Mouse (Mus musculus): ENCODE data around the gene Rasal2. TPM values are rescaled to one million over a fixed set of nuclear protein-coding genes. Genes with fewer than 3 reads are reported as not detected.

Gene Rasal2
- polyA plus RNA-seq, 2 experiments, result 0.58 to 1.1 TPM

DNA sequence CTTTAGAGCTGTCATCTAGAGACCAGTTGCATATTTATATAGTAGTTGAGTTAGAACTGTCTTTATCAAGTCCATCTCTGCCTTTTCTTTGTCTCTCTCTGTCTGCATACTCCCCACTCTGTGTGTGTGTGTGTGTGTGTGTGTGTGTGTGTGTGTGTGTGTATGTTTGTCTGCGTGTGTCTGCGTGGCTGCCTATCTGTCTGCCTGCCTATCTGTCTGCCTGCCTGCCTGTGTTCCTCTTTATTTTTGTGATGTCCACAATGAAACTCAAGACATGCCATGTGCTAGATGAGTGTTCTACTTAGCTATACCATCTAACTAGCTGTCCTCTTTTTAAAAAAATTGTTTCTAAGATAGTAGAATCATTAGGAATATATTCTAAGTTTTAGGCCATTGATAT is 42.0 kb downstream of the Rasal2 start:
- 32% methylated on average over 2 of the region's 2 CpGs for WGBS (ENCODE audit: insufficient replicate concordance)
- H3K9ac ChIP-seq (replicated peaks), result no peak overlapping the region

DNA sequence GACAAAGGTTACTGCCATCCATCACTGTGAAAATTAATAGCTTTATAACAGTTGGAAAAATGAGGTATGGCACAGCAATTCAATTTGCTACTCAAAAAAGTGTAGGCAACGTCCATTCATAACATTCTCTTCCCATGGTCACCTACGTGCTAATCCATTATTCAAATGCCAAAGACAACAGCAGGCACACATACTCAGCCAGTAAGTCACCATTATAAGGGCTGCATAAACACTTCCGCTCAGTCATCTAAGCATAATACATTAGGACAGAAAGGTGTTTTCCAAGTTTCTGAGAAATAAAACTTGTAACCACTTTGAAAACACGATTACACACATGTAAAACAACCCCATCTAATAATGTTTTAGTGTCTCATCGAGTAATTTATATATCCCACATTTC is 44.1 kb downstream of the Rasal2 start:
- Histone ChIP-seq H3K27me3 (ENCODE audit: control insufficient read depth, insufficient read depth, low read length) (no peaks in the 10 kb centered on the region), H3K4me3 (ENCODE audit: insufficient read depth in 1 of 2, low read depth in 2 of 2, low read length in 2 of 2) (no peak overlapping the region), H3K9me3 (ENCODE audit: control insufficient read depth, low read length) (no peaks in the 10 kb centered on the region), H3K9ac (replicated peaks) (no peak overlapping the region), H3K4me1 (replicated peaks; ENCODE audit: control insufficient read depth in 2 of 2, insufficient read depth in 2 of 2, low read length in 1 of 2) (no peaks in the 10 kb centered on the region), H3K27ac (no peak overlapping the region), H3K36me3 (replicated peaks; ENCODE audit: control insufficient read depth, insufficient read depth, low read depth) (no peaks in the 10 kb centered on the region), H3K4me2 (ENCODE audit: low read depth) (no peak overlapping the region)
- WGBS (ENCODE audit: insufficient replicate concordance), result 66% methylated on average over 5 of the region's 5 CpGs
- DNase-seq (ENCODE audit: low read depth in 3 of 3, low spot score in 3 of 3), result no peak
- ATAC-seq (ENCODE audit: insufficient read depth), result no peak
- TF ChIP-seq CTCF (IDR thresholded peaks at IDR 0.05; ENCODE audit: low read depth), result no peak
- TF ChIP-seq EP300 (IDR thresholded peaks at IDR 0.05; ENCODE audit: low read depth), result no peak

More for the DNA sequence above, 42.0 kb downstream of the Rasal2 start:
- H3K4me3 ChIP-seq (ENCODE audit: insufficient read depth in 1 of 2, low read depth in 2 of 2, low read length in 2 of 2), result no peak overlapping the region
- no peaks in the 10 kb centered on the region for H3K27me3 ChIP-seq (ENCODE audit: control insufficient read depth, insufficient read depth, low read length)
- H3K36me3 ChIP-seq (replicated peaks; ENCODE audit: control insufficient read depth, insufficient read depth, low read depth), result no peaks in the 10 kb centered on the region
- ATAC-seq (ENCODE audit: insufficient read depth) (no peak), DNase-seq (ENCODE audit: low read depth in 3 of 3, low spot score in 3 of 3) (no peak)
- H3K4me2 ChIP-seq (ENCODE audit: low read depth), result no peak overlapping the region
- H3K27ac ChIP-seq, result no peak overlapping the region
- no peaks in the 10 kb centered on the region for H3K4me1 ChIP-seq (replicated peaks; ENCODE audit: control insufficient read depth in 2 of 2, insufficient read depth in 2 of 2, low read length in 1 of 2)
- no peak for TF ChIP-seq CTCF (IDR thresholded peaks at IDR 0.05; ENCODE audit: low read depth)
- TF ChIP-seq EP300 (IDR thresholded peaks at IDR 0.05; ENCODE audit: low read depth), result no peak
- no peaks in the 10 kb centered on the region for H3K9me3 ChIP-seq (ENCODE audit: control insufficient read depth, low read length)

DNA sequence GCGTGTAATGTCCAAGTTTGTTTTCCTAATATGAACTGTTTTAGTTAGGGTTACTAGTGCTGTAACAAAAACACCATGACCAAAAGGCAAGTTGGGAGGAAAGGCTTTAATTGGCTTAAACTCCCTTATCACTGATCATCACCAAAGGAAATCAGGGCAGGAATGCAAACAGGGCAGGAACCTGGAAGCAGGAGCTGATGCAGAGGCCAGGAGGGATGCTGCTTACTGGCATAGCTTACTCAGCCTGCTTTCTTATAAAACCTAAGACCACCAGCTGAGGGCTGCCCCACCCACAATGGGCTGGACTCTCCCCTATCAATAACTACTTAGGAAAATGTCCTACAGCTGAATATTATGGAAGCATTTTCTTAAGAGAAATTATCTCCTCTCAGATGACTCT is 65.7 kb downstream of the Rasal2 start:
- H3K4me3 ChIP-seq (ENCODE audit: insufficient read depth in 1 of 2, low read depth in 2 of 2, low read length in 2 of 2), result no peak overlapping the region
- ATAC-seq (ENCODE audit: insufficient read depth), result no peak
- H3K9ac ChIP-seq (replicated peaks), result no peak overlapping the region
- H3K27ac ChIP-seq, result no peak overlapping the region
- H3K4me1 ChIP-seq (replicated peaks; ENCODE audit: control insufficient read depth in 2 of 2, insufficient read depth in 2 of 2, low read length in 1 of 2), result no peaks in the 10 kb centered on the region
- 44% methylated on average over 1 of the region's 1 CpGs for WGBS (ENCODE audit: insufficient replicate concordance)
- H3K27me3 ChIP-seq (ENCODE audit: control insufficient read depth, insufficient read depth, low read length), result no peaks in the 10 kb centered on the region
- H3K36me3 ChIP-seq (replicated peaks; ENCODE audit: control insufficient read depth, insufficient read depth, low read depth), result no peaks in the 10 kb centered on the region
- no peak overlapping the region for H3K4me2 ChIP-seq (ENCODE audit: low read depth)
- no peak for DNase-seq (ENCODE audit: low read depth in 3 of 3, low spot score in 3 of 3)
- no peaks in the 10 kb centered on the region for H3K9me3 ChIP-seq (ENCODE audit: control insufficient read depth, low read length)
- TF ChIP-seq EP300 (IDR thresholded peaks at IDR 0.05; ENCODE audit: low read depth) (no peak), CTCF (IDR thresholded peaks at IDR 0.05; ENCODE audit: low read depth) (no peak)

DNA sequence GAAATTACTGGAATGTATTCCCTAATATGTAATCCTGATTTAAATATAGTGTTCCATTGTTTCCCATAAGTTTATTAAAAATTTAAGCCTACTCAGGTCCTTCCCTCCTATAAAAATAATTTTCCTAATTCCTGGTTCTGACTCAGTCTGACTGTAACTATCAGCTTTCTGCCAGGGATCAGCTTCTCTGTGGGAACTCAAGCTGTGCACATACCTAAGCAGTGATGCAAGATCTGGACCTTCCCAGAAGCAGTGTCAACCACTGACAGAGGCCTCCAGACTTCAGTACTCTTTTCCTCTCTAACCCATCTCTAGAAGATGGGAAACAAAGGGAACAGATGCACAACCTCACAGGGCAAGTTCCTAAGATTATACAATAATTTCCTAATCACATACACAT is 68.9 kb downstream of the Rasal2 start:
- DNase-seq (ENCODE audit: low read depth in 3 of 3, low spot score in 3 of 3), result no peak
- Histone ChIP-seq H3K9me3 (ENCODE audit: control insufficient read depth, low read length) (no peaks in the 10 kb centered on the region), H3K27ac (no peak overlapping the region), H3K36me3 (replicated peaks; ENCODE audit: control insufficient read depth, insufficient read depth, low read depth) (no peaks in the 10 kb centered on the region), H3K9ac (replicated peaks) (no peak overlapping the region), H3K4me3 (ENCODE audit: insufficient read depth in 1 of 2, low read depth in 2 of 2, low read length in 2 of 2) (no peak overlapping the region), H3K4me2 (ENCODE audit: low read depth) (no peak overlapping the region), H3K4me1 (replicated peaks; ENCODE audit: control insufficient read depth in 2 of 2, insufficient read depth in 2 of 2, low read length in 1 of 2) (no peaks in the 10 kb centered on the region), H3K27me3 (ENCODE audit: control insufficient read depth, insufficient read depth, low read length) (no peaks in the 10 kb centered on the region)
- ATAC-seq (ENCODE audit: insufficient read depth), result no peak
- TF ChIP-seq EP300 (IDR thresholded peaks at IDR 0.05; ENCODE audit: low read depth), result no peak
- TF ChIP-seq CTCF (IDR thresholded peaks at IDR 0.05; ENCODE audit: low read depth), result no peak

DNA sequence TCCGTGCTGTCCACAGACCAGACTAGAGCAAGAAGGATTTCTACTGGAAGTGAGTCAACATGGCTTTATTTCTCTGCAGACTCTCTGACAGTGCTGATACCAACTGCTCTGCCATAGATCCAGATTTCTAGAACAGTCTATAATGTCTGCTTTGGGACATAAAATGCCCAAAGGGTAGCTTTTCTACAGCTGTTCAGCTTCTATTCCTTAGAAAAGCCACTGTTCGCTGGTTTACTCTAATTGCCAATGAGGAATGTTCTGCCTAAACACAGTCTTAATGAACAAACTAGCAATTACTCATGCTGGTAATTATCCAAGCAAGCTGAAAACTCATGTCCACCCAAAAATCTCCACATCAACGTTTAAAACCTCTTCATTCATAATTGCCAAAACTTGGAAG is 77.6 kb downstream of the Rasal2 start:
- ATAC-seq (ENCODE audit: insufficient read depth), result no peak
- no peak for TF ChIP-seq EP300 (IDR thresholded peaks at IDR 0.05; ENCODE audit: low read depth)
- no peak for TF ChIP-seq CTCF (IDR thresholded peaks at IDR 0.05; ENCODE audit: low read depth)

DNA sequence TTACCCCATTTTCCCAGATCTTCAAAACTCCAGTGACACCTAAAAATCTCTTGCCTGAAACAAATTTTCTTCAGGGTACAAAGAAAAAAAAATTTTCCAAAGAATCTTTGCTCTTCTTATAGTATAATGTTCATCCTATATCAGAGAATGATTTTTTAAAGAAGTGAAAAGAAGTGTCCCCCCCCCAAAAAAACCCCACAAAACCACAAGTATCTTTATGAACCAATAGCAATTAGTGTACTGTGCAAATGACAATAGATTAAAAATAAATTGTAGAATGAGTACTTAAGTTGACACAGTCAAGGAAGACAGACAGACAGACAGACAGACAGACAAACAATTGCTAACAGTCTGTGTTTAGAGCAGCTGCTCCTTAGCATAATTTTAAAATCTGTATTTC is 84.3 kb downstream of the Rasal2 start:
- Histone ChIP-seq H3K27me3 (ENCODE audit: control insufficient read depth, insufficient read depth, low read length) (no peaks in the 10 kb centered on the region), H3K4me2 (ENCODE audit: low read depth) (no peak overlapping the region), H3K4me1 (replicated peaks; ENCODE audit: control insufficient read depth in 2 of 2, insufficient read depth in 2 of 2, low read length in 1 of 2) (no peaks in the 10 kb centered on the region), H3K27ac (no peak overlapping the region), H3K36me3 (replicated peaks; ENCODE audit: control insufficient read depth, insufficient read depth, low read depth) (no peaks in the 10 kb centered on the region), H3K4me3 (ENCODE audit: insufficient read depth in 1 of 2, low read depth in 2 of 2, low read length in 2 of 2) (no peak overlapping the region), H3K9me3 (ENCODE audit: control insufficient read depth, low read length) (no peaks in the 10 kb centered on the region), H3K9ac (replicated peaks) (no peak overlapping the region)
- TF ChIP-seq EP300 (IDR thresholded peaks at IDR 0.05; ENCODE audit: low read depth) (no peak), CTCF (IDR thresholded peaks at IDR 0.05; ENCODE audit: low read depth) (no peak)
- DNase-seq (ENCODE audit: low read depth in 3 of 3, low spot score in 3 of 3) (no peak), ATAC-seq (ENCODE audit: insufficient read depth) (no peak)

More for the DNA sequence above, 77.6 kb downstream of the Rasal2 start:
- no peaks in the 10 kb centered on the region for H3K4me1 ChIP-seq (replicated peaks; ENCODE audit: control insufficient read depth in 2 of 2, insufficient read depth in 2 of 2, low read length in 1 of 2)
- H3K9ac ChIP-seq (replicated peaks), result no peak overlapping the region
- no peak overlapping the region for H3K4me3 ChIP-seq (ENCODE audit: insufficient read depth in 1 of 2, low read depth in 2 of 2, low read length in 2 of 2)
- WGBS (ENCODE audit: insufficient replicate concordance), result 54% methylated on average over 3 of the region's 3 CpGs
- no peaks in the 10 kb centered on the region for H3K9me3 ChIP-seq (ENCODE audit: control insufficient read depth, low read length)
- DNase-seq (ENCODE audit: low read depth in 3 of 3, low spot score in 3 of 3), result no peak
- H3K36me3 ChIP-seq (replicated peaks; ENCODE audit: control insufficient read depth, insufficient read depth, low read depth), result no peaks in the 10 kb centered on the region
- H3K27me3 ChIP-seq (ENCODE audit: control insufficient read depth, insufficient read depth, low read length), result no peaks in the 10 kb centered on the region
- no peak overlapping the region for H3K27ac ChIP-seq
- H3K4me2 ChIP-seq (ENCODE audit: low read depth), result no peak overlapping the region
